Mouse (Mus musculus) ES-E14 (cell line): ENCODE measurements around the gene Kcnh3. TPM values are rescaled to one million over a fixed set of nuclear protein-coding genes. Genes with fewer than 3 reads are reported as not detected.

Experiments
- DNase-seq: peaks from one replicate; pipeline ENCODE4 v3.0.0-alpha.2; 2013; ENCODE audit warnings: low read depth, low spot score
- H3K27ac ChIP-seq: 2 replicates; pipeline ENCODE4 v1.5.1; 2012; ENCODE audit warnings: low read depth, mild to moderate bottlenecking, low read length, moderate library complexity, mixed read lengths; ENCODE audit not compliant: poor library complexity, insufficient read depth, severe bottlenecking
- H3K36me3 ChIP-seq: 2 replicates; pipeline ENCODE4 v1.6.1; 2012; ENCODE audit warnings: mild to moderate bottlenecking, low read length, moderate library complexity, mixed read lengths; ENCODE audit not compliant: control insufficient read depth, poor library complexity, insufficient read depth, severe bottlenecking
- H3K4me1 ChIP-seq, 2 experiments: fragments of 150-350 bp in 1 of 2; sonication (generic) in 1 of 2; 2 replicates each; pipeline ENCODE4 v1.6.1; 2012; ENCODE audit warnings: low read length in 2 of 2, mild to moderate bottlenecking in 1 of 2, mixed read lengths in 1 of 2; ENCODE audit not compliant: control insufficient read depth in 2 of 2, insufficient read depth in 2 of 2, poor library complexity in 1 of 2
- H3K4me3 ChIP-seq, 2 experiments: fragments of 150-350 bp in 1 of 2; sonication (generic) in 1 of 2; 2 replicates each; pipeline ENCODE4 v1.5.1; 2012; ENCODE audit warnings: low read length in 2 of 2, low read depth in 1 of 2, mild to moderate bottlenecking in 1 of 2, mixed read lengths in 1 of 2; ENCODE audit not compliant: insufficient read depth in 1 of 2, poor library complexity in 1 of 2, severe bottlenecking in 1 of 2
- H3K9ac ChIP-seq: 2 replicates; pipeline ENCODE4 v1.6.1; 2012; ENCODE audit warnings: low read depth, mild to moderate bottlenecking, low read length, mixed read lengths; ENCODE audit not compliant: poor library complexity, insufficient read depth, severe bottlenecking
- H3K9me3 ChIP-seq: fragments of 150-350 bp; sonication (generic); 2 replicates; pipeline ENCODE4 v1.6.1; 2012; ENCODE audit warnings: low read depth, mild to moderate bottlenecking, low read length; ENCODE audit not compliant: control insufficient read depth, insufficient read depth
- CHD2 ChIP-seq: IDR thresholded peaks from 2 replicates; pipeline ENCODE4 v1.6.1; 2014; ENCODE audit warnings: mild to moderate bottlenecking, low read depth, low read length, inconsistent platforms
- HCFC1 ChIP-seq: IDR thresholded peaks from 2 replicates; pipeline ENCODE4 v1.6.1; 2012; ENCODE audit warnings: low read length, inconsistent platforms, borderline replicate concordance; ENCODE audit not compliant: insufficient read depth
- MAFK ChIP-seq: IDR thresholded peaks from 2 replicates; pipeline ENCODE4 v1.6.1; 2014; ENCODE audit warnings: mild to moderate bottlenecking, low read depth, low read length, inconsistent platforms; ENCODE audit not compliant: insufficient read depth
- ZC3H11A ChIP-seq: IDR thresholded peaks from 2 replicates; pipeline ENCODE4 v1.6.1; 2012; ENCODE audit warnings: low read depth, mild to moderate bottlenecking, inconsistent platforms, low read length, borderline replicate concordance
- ZNF384 ChIP-seq: IDR thresholded peaks from 2 replicates; pipeline ENCODE4 v1.6.1; 2012; ENCODE audit warnings: low read depth, low read length, inconsistent platforms
- in situ Hi-C, 2 experiments: fragments of 600-800 bp; cut with MboI; formaldehyde crosslinking; loops; one replicate each; pipeline ENCODE4 v1.15.1; 2025; ENCODE audit warnings: low sequenced_read_pairs in 2 of 2, inconsistent platforms in 1 of 2; ENCODE audit not compliant: unreplicated experiment in 2 of 2
- total RNA-seq: library from RNA; depleted of rRNA; stranded (reverse); fragments of 300-350 nt; gene quantifications from 2 replicates; pipeline ENCODE4 v1.2.3, GENCODE M21; 2012

Gene Kcnh3
- total RNA-seq, 1 experiment: 2.9 TPM

DNA sequence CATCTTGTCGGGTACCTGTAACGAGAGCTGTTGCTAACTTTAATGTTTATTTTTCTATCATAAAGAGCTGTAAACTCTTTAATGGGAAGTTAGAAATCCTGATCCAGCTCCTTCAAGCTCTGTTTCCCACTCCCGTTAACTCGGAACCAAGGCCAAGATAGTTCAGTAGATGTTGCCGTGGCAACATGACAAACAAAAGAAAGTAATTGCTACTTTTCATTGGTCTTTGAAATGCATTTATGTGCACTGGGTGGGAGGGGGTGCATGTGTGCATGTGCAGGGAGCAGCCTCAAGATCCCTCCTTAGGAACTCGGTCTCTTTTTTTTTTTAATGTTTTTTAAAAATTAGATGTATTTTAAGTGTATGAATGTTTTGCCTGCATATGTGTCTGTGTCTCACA lies 29.6 kb upstream of the Kcnh3 start:
- no peak for DNase-seq
- Histone ChIP-seq H3K9me3 (no peaks in the 10 kb centered on the region), H3K4me3 (no peak overlapping the region), H3K4me1 (peaks cover 0 to 3% of the 10 kb centered on the region in 2 experiments; a peak in 1 of 4 replicates), H3K9ac (no peak overlapping the region), H3K36me3 (peaks cover 14% of the 10 kb centered on the region; the same call in 1 of the 2 replicates), H3K27ac (no peak overlapping the region)
- TF ChIP-seq ZNF384 (no peak), ZC3H11A (no peak), CHD2 (no peak), MAFK (no peak), HCFC1 (no peak)
- in situ Hi-C loops: no loop called here

DNA sequence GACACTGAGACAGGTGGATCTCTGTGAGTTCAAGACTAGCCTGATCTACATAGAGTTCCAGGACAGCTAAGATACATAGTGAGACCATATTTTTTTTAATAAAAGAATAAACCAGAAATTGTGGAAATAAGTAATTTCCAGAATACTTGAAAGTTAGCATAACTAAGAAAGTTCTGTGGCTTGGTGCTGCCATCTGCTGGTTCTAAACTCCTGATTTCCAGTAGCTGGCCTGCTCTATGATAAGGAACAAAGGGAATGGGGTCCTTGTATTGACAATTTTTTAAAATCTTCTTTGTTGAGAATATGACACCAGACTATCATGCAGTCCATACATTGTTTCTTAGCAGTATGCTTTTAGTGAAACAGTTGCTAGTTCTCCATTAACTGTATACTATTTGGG lies 25.9 kb upstream of the Kcnh3 start:
- no peak overlapping the region for H3K9ac ChIP-seq
- no peak overlapping the region for H3K27ac ChIP-seq
- H3K4me1 ChIP-seq: peaks cover 0 to 5% of the 10 kb centered on the region in 2 experiments; a peak in 1 of 4 replicates
- H3K4me3 ChIP-seq: no peak overlapping the region
- H3K9me3 ChIP-seq: no peaks in the 10 kb centered on the region
- DNase-seq: no peak
- peaks cover 7% of the 10 kb centered on the region; the same call in 1 of the 2 replicates for H3K36me3 ChIP-seq
- in situ Hi-C loops: no loop called here
- no peak for TF ChIP-seq ZC3H11A
- no peak for TF ChIP-seq CHD2
- no peak for TF ChIP-seq ZNF384
- no peak for TF ChIP-seq MAFK
- no peak for TF ChIP-seq HCFC1

DNA sequence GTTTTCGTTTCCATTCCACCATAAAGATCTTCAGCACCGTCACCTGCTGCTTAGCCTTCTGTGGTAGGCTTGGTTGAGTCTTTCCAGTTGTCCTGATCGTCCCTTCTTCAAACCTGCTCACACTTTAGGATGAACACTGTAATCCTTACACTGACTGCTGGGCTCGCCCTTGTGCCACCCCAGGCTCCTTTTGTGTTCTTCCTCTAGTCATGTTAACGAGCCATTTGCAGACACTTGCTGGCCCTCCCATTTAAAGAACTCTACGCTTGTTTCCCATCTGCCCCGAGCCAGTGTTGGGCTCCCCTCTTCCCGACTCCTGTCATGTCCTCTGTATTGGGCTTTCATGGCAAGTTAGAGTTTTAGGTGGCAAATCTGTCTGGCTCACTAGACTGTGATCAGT lies 18.7 kb upstream of the Kcnh3 start:
- DNase-seq: no peak
- TF ChIP-seq CHD2: no peak
- no peak for TF ChIP-seq ZNF384
- no peak for TF ChIP-seq HCFC1
- no peak for TF ChIP-seq ZC3H11A
- TF ChIP-seq MAFK: no peak
- peaks cover 28% of the 10 kb centered on the region; the same call in 1 of the 2 replicates for H3K36me3 ChIP-seq
- H3K4me3 ChIP-seq: no peak overlapping the region
- no peak overlapping the region for H3K9ac ChIP-seq
- in situ Hi-C loops: no loop called here
- H3K9me3 ChIP-seq: no peaks in the 10 kb centered on the region
- no peak overlapping the region for H3K27ac ChIP-seq
- peaks cover 3 to 14% of the 10 kb centered on the region in 2 experiments; a peak in 3 of 4 replicates for H3K4me1 ChIP-seq

DNA sequence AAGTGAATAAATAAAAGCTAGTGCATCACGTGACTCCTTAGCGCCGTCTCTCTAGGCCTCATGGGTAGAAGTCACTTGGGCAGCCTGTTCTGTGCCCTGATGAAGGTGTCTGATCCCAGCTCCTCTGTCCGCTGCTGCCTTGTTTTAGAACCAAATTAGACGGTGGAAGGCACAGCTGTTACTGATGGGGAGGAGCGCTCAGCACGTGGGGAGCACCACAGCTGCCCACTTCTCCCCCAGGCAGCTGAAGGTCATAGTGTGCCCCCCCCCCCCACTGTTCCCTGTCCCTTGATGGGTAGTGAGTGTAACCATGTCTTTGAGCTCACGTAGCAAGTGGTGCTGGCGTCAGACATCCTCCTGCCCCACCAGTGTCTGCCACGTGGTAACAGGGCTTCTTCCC lies 11.5 kb upstream of the Kcnh3 start:
- H3K27ac ChIP-seq: peak overlapping the region; percentile 62
- no peak for TF ChIP-seq HCFC1
- TF ChIP-seq CHD2: no peak
- no peak for TF ChIP-seq MAFK
- TF ChIP-seq ZNF384: no peak
- no peak for TF ChIP-seq ZC3H11A
- no peak for DNase-seq
- no peak overlapping the region; the same call in 1 of the 2 replicates for H3K9ac ChIP-seq
- no peak overlapping the region for H3K4me3 ChIP-seq
- H3K4me1 ChIP-seq: peaks cover 3 to 15% of the 10 kb centered on the region in 2 experiments; a peak in 3 of 4 replicates
- in situ Hi-C loops: no loop called here
- H3K36me3 ChIP-seq: peaks cover 32% of the 10 kb centered on the region; the same call in 1 of the 2 replicates
- H3K9me3 ChIP-seq: no peaks in the 10 kb centered on the region

DNA sequence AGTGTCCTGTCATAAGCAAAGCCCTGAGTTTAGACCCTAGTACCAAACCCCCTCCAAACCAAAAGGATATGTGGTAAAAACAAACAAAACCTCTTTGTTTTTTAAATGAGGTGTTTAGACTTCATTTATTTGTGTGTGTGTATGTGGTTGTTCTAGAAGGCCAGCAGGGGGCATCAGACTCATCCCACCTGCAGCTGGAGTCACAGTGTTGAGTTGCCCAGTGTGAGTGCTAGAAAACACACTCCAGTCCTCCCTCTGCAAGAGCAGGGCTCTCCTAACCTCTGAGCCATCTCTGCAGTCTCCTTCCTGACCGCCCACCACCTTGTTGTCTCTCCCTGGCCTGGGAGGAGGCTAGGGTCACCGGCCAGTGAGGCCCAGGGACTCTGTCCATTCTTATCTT lies 9.7 kb upstream of the Kcnh3 start:
- no peak for DNase-seq

More for the DNA sequence above, 9.7 kb upstream of the Kcnh3 start:
- Histone ChIP-seq H3K9me3 (no peaks in the 10 kb centered on the region), H3K4me3 (no peak overlapping the region), H3K4me1 (peaks cover 3 to 22% of the 10 kb centered on the region in 2 experiments; a peak in 3 of 4 replicates), H3K9ac (no peak overlapping the region), H3K36me3 (peaks cover 22% of the 10 kb centered on the region; the same call in 1 of the 2 replicates), H3K27ac (peak overlapping the region; percentile 84)
- in situ Hi-C loops: no loop called here
- TF ChIP-seq MAFK (no peak), ZC3H11A (peak; percentile 2; the same call in 1 of the 2 replicates)
